Mouse (Mus musculus) forebrain, embryonic 11.5 days (tissue): ENCODE data around the gene Srgap3. TPM values are rescaled to one million over a fixed set of nuclear protein-coding genes. Genes with fewer than 3 reads are reported as not detected.
A peak's percentile ranks its signal among the peaks of the same experiment; 100 is the strongest.

Experiments used
- ATAC-seq: fragments of 200-750 bp; cut with Nextera tagmentation; replicated peaks from 2 replicates; pipeline ENCODE4 v1.8.0; 2017; ENCODE audit warnings: moderate TSS enrichment; ENCODE audit not compliant: low FRiP score
- DNase-seq: peaks from one replicate; pipeline ENCODE4 v3.0.0-alpha.2; 2017; ENCODE audit warnings: low spot score
- H3K27ac ChIP-seq: fragments of 300-500 bp; sonication (generic); 2 replicates; pipeline ENCODE4 v1.5.1; 2014; ENCODE audit warnings: low read depth, low read length
- H3K27me3 ChIP-seq: fragments of 300-500 bp; sonication (generic); 2 replicates; pipeline ENCODE4 v1.6.1; 2014; ENCODE audit warnings: mild to moderate bottlenecking, low read length, mixed read lengths; ENCODE audit not compliant: control insufficient read depth, insufficient read depth
- H3K36me3 ChIP-seq: fragments of 300-500 bp; sonication (generic); 2 replicates; pipeline ENCODE4 v1.6.1; 2014; ENCODE audit warnings: mild to moderate bottlenecking, low read length, moderate library complexity, mixed read lengths; ENCODE audit not compliant: control insufficient read depth, insufficient read depth
- H3K4me1 ChIP-seq: fragments of 300-500 bp; sonication (generic); replicated peaks from 2 replicates; pipeline ENCODE4 v1.6.1; 2014; ENCODE audit warnings: low read length, mixed read lengths; ENCODE audit not compliant: control insufficient read depth, insufficient read depth
- H3K4me2 ChIP-seq: fragments of 300-500 bp; sonication (generic); 2 replicates; pipeline ENCODE4 v1.6.1; 2014; ENCODE audit warnings: low read depth, mild to moderate bottlenecking, low read length, moderate library complexity, mixed read lengths; ENCODE audit not compliant: severe bottlenecking
- H3K4me3 ChIP-seq: fragments of 300-500 bp; sonication (generic); 2 replicates; pipeline ENCODE4 v1.5.1; 2014; ENCODE audit warnings: low read depth, low read length
- H3K9ac ChIP-seq: fragments of 300-500 bp; sonication (generic); 2 replicates; pipeline ENCODE4 v1.6.1; 2014; ENCODE audit warnings: low read length
- H3K9me3 ChIP-seq: fragments of 300-500 bp; sonication (generic); 2 replicates; pipeline ENCODE4 v1.6.1; 2016; ENCODE audit warnings: low read length, mixed read lengths; ENCODE audit not compliant: control insufficient read depth
- WGBS: fragments of 180-500 bp; shearing (Covaris S2); extraction: QIAGEN DNeasy Blood & Tissue Kit; methylation state at CpG from one replicate; pipeline ENCODE4 v1.1.7; 2014; 5-methylcytosine and 5-hydroxymethylcytosine counted together
- polyA plus RNA-seq: library from polyadenylated mRNA; unstranded; fragments of >200 nt; fragmentation: Nextera tagmentation; extraction: Ambion mirVana; gene quantifications from 2 replicates; pipeline ENCODE4 v1.2.1, GENCODE M21; 2014

Gene Srgap3
- polyA plus RNA-seq, 1 experiment from 2014 or later = 37.8 TPM

GRCm38 (mm10) chr6:112739635-112740034, 207.4 kb downstream of the Srgap3 start:
- H3K4me1 ChIP-seq = no peaks in the 10 kb centered on the region
- ATAC-seq (no peak), DNase-seq (no peak)
- peaks cover 22% of the 10 kb centered on the region for H3K36me3 ChIP-seq
- no peak overlapping the region for H3K4me3 ChIP-seq
- H3K4me2 ChIP-seq = no peak overlapping the region
- no peak overlapping the region for H3K27ac ChIP-seq
- no peaks in the 10 kb centered on the region for H3K27me3 ChIP-seq
- H3K9me3 ChIP-seq = no peaks in the 10 kb centered on the region
- 97% methylated on average over 3 of the region's 3 CpGs for WGBS
- H3K9ac ChIP-seq = no peak overlapping the region

- no peaks in the 10 kb centered on the region for H3K27me3 ChIP-seq
- H3K36me3 ChIP-seq = peaks cover 22% of the 10 kb centered on the region
- H3K4me1 ChIP-seq = no peaks in the 10 kb centered on the region
- no peak overlapping the region for H3K4me3 ChIP-seq
- no peak overlapping the region for H3K27ac ChIP-seq
- WGBS = 90% methylated on average over 6 of the region's 6 CpGs
- no peak overlapping the region for H3K9ac ChIP-seq
- no peak overlapping the region for H3K4me2 ChIP-seq
- no peak for ATAC-seq
- no peaks in the 10 kb centered on the region for H3K9me3 ChIP-seq
- DNase-seq = no peak
Observed at GRCm38 (mm10) chr6:112738924-112739323, 208.1 kb downstream of the Srgap3 start.

DNA sequence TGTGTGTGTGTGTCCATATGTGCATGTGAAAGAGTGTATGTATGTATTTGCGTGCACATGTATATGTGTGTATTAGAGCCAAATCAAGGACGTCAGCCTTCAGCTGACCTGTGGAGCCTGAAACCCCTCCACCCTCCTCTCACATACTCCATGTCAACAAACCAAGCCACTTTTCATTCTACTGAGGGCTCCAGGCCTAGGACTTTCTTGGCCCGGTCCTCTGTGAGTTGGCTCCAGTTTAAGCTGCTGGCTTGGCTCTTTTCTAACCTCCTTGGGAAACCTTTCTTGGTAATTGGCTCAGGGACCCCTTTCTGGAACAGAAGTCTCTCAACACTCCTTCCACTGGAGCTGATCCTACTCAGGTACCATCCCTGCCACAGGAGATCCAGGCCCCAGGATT, 210.6 kb downstream of the Srgap3 start:
- no peaks in the 10 kb centered on the region; the same call in 1 of the 2 replicates for H3K9me3 ChIP-seq
- no peaks in the 10 kb centered on the region for H3K4me1 ChIP-seq
- ATAC-seq (no peak), DNase-seq (no peak)
- H3K27ac ChIP-seq = no peak overlapping the region
- no peaks in the 10 kb centered on the region for H3K27me3 ChIP-seq
- WGBS = 96% methylated on average over 3 of the region's 3 CpGs
- H3K36me3 ChIP-seq = peaks cover 23% of the 10 kb centered on the region
- H3K4me3 ChIP-seq = no peak overlapping the region
- H3K9ac ChIP-seq = no peak overlapping the region
- H3K4me2 ChIP-seq = no peak overlapping the region

- Histone ChIP-seq H3K4me1 (no peaks in the 10 kb centered on the region), H3K4me2 (no peak overlapping the region), H3K36me3 (peaks cover 22% of the 10 kb centered on the region), H3K27me3 (no peaks in the 10 kb centered on the region), H3K27ac (no peak overlapping the region), H3K4me3 (no peak overlapping the region), H3K9me3 (no peaks in the 10 kb centered on the region; the same call in 1 of the 2 replicates), H3K9ac (no peak overlapping the region)
- 66% methylated on average over 2 of the region's 2 CpGs for WGBS
- ATAC-seq (no peak; the same call in 1 of the 2 replicates), DNase-seq (no peak)
Observed at GRCm38 (mm10) chr6:112735054-112735453, 212.0 kb downstream of the Srgap3 start.

- Histone ChIP-seq H3K36me3 (peaks cover 20% of the 10 kb centered on the region), H3K9me3 (no peaks in the 10 kb centered on the region; the same call in 1 of the 2 replicates), H3K9ac (no peak overlapping the region), H3K4me3 (no peak overlapping the region), H3K27ac (no peak overlapping the region), H3K4me1 (peaks cover 4% of the 10 kb centered on the region), H3K27me3 (no peaks in the 10 kb centered on the region), H3K4me2 (no peak overlapping the region)
- WGBS = 82% methylated on average over 5 of the region's 5 CpGs
- no peak for ATAC-seq
- DNase-seq = no peak
Observed at GRCm38 (mm10) chr6:112733942-112734341, 213.1 kb downstream of the Srgap3 start.

DNA sequence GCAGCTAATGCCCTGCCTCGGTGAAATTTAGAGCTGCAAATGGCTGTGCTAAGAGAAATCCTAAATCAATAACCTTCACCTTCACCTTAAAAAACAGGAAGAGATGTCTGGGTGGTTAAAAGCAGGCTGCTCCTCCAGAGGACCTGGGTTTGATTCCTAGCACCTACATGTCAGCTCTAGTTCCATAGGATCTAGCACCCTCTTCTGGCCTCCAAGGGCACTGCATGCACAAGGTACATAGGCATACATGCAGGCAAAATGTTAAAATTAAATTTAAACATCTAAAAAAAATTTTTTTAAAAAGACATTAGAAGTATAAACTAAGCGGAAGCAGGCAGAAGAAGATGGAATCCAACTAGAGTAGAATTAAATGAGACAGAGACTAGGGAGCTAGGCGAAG, 214.6 kb downstream of the Srgap3 start:
- H3K9ac ChIP-seq = no peak overlapping the region
- 96% methylated on average over 3 of the region's 3 CpGs for WGBS
- no peak overlapping the region for H3K4me3 ChIP-seq
- H3K36me3 ChIP-seq = peaks cover 20% of the 10 kb centered on the region
- no peak overlapping the region for H3K27ac ChIP-seq
- peaks cover 4% of the 10 kb centered on the region for H3K4me1 ChIP-seq
- ATAC-seq (no peak), DNase-seq (no peak)
- no peaks in the 10 kb centered on the region for H3K27me3 ChIP-seq
- no peaks in the 10 kb centered on the region; the same call in 1 of the 2 replicates for H3K9me3 ChIP-seq
- no peak overlapping the region for H3K4me2 ChIP-seq

- Histone ChIP-seq H3K9ac (no peak overlapping the region), H3K4me3 (no peak overlapping the region), H3K27me3 (no peaks in the 10 kb centered on the region), H3K27ac (no peak overlapping the region), H3K4me1 (peaks cover 4% of the 10 kb centered on the region), H3K9me3 (no peaks in the 10 kb centered on the region; the same call in 1 of the 2 replicates), H3K4me2 (no peak overlapping the region), H3K36me3 (peaks cover 20% of the 10 kb centered on the region)
- 95% methylated on average over 10 of the region's 10 CpGs for WGBS
- no peak for ATAC-seq
- no peak for DNase-seq
Observed at GRCm38 (mm10) chr6:112731386-112731785, 215.7 kb downstream of the Srgap3 start.

GRCm38 (mm10) chr6:112728760-112729422, 218.2 kb downstream of the Srgap3 start:
- no peaks in the 10 kb centered on the region for H3K27me3 ChIP-seq
- 0 out of 2 replicates have a peak overlapping the region, but pooled peaks have one; percentile 12 for H3K9ac ChIP-seq
- ATAC-seq (peak; percentile 94), DNase-seq (peak; percentile 86)
- H3K36me3 ChIP-seq = peaks cover 9% of the 10 kb centered on the region
- WGBS = 5% methylated on average over 17 of the region's 17 CpGs
- H3K4me1 ChIP-seq = peaks cover 4% of the 10 kb centered on the region
- no peak overlapping the region for H3K4me3 ChIP-seq
- peak overlapping the region; percentile 19; the same call in 1 of the 2 replicates for H3K4me2 ChIP-seq
- H3K27ac ChIP-seq = peak overlapping the region; percentile 25; the same call in 1 of the 2 replicates
- no peaks in the 10 kb centered on the region; the same call in 1 of the 2 replicates for H3K9me3 ChIP-seq

- no peaks in the 10 kb centered on the region for H3K27me3 ChIP-seq
- ATAC-seq (no peak), DNase-seq (no peak)
- H3K27ac ChIP-seq = no peak overlapping the region
- H3K9ac ChIP-seq = no peak overlapping the region
- H3K4me3 ChIP-seq = no peak overlapping the region
- H3K9me3 ChIP-seq = no peaks in the 10 kb centered on the region
- peaks cover 12% of the 10 kb centered on the region; the same call in 1 of the 2 replicates for H3K36me3 ChIP-seq
- H3K4me1 ChIP-seq = peaks cover 4% of the 10 kb centered on the region
- 96% methylated on average over 4 of the region's 4 CpGs for WGBS
- H3K4me2 ChIP-seq = no peak overlapping the region
Observed at GRCm38 (mm10) chr6:112725468-112725867, 221.6 kb downstream of the Srgap3 start.
